Mouse (Mus musculus) heart, embryonic 15.5 days (tissue): ENCODE data around the gene Tbx10. TPM values are rescaled to one million over a fixed set of nuclear protein-coding genes. Genes with fewer than 3 reads are reported as not detected.

ENCODE experiments used
- ATAC-seq: fragments of 200-750 bp; cut with Nextera tagmentation; replicated peaks from 2 replicates; pipeline ENCODE4 v1.8.0; 2017; ENCODE audit warnings: low read depth, moderate TSS enrichment; ENCODE audit not compliant: insufficient number of reproducible peaks, insufficient read depth, low FRiP score
- H3K27ac ChIP-seq: fragments of 300-500 bp; sonication (generic); 2 replicates; pipeline ENCODE4 v1.5.1; 2015; ENCODE audit warnings: mild to moderate bottlenecking, inconsistent platforms
- H3K27me3 ChIP-seq: fragments of 300-500 bp; sonication (generic); 2 replicates; pipeline ENCODE4 v1.6.1; 2015; ENCODE audit warnings: inconsistent platforms
- H3K36me3 ChIP-seq: fragments of 300-500 bp; sonication (generic); 2 replicates; pipeline ENCODE4 v1.6.1; 2015; ENCODE audit warnings: mild to moderate bottlenecking, inconsistent platforms
- H3K4me1 ChIP-seq: fragments of 300-500 bp; sonication (generic); replicated peaks from 2 replicates; pipeline ENCODE4 v1.6.1; 2015; ENCODE audit warnings: inconsistent platforms
- H3K4me2 ChIP-seq: fragments of 300-500 bp; sonication (generic); 2 replicates; pipeline ENCODE4 v1.6.1; 2015; ENCODE audit warnings: inconsistent platforms, mild to moderate bottlenecking, moderate library complexity
- H3K4me3 ChIP-seq: fragments of 300-500 bp; sonication (generic); 2 replicates; pipeline ENCODE4 v1.5.1; 2015; ENCODE audit warnings: mild to moderate bottlenecking, inconsistent platforms
- H3K9ac ChIP-seq: fragments of 300-500 bp; sonication (generic); 2 replicates; pipeline ENCODE4 v1.6.1; 2015; ENCODE audit warnings: mild to moderate bottlenecking, inconsistent platforms
- H3K9me3 ChIP-seq: fragments of 300-500 bp; sonication (generic); replicated peaks from 2 replicates; pipeline ENCODE4 v1.6.1; 2016; ENCODE audit warnings: inconsistent platforms
- WGBS: fragments of 180-500 bp; shearing (Covaris S2); methylation state at CpG from one replicate; pipeline ENCODE4 v1.1.7; 2015; ENCODE audit warnings: mixed read lengths; 5-methylcytosine and 5-hydroxymethylcytosine counted together
- polyA plus RNA-seq: library from polyadenylated mRNA; unstranded; fragments of >200 nt; fragmentation: Nextera tagmentation; extraction: Ambion mirVana; gene quantifications from 2 replicates; pipeline ENCODE4 v1.2.1, GENCODE M21; 2015

Gene Tbx10
- not detected in 2 replicates for polyA plus RNA-seq

GRCm38 (mm10) chr19:3992416-3992815 lies at the start of gene Tbx10:
Gene Tbx10 (plus strand): TSS chr19:3992752.
- no peak for ATAC-seq
- Histone ChIP-seq H3K27ac (no peak within 1 kb of the TSS), H3K9me3 (no peaks in the 10 kb centered on the region), H3K36me3 (no peaks in the 10 kb centered on the region), H3K4me1 (no peaks in the 10 kb centered on the region), H3K27me3 (peaks cover 10% of the 10 kb centered on the region; the same call in 1 of the 2 replicates), H3K9ac (no peak within 1 kb of the TSS), H3K4me2 (no peak within 1 kb of the TSS), H3K4me3 (no peak within 1 kb of the TSS)
- WGBS, result 62% methylated on average over 5 of the region's 5 CpGs

GRCm38 (mm10) chr19:3942986-3943735 lies 49.4 kb upstream of the Tbx10 start:
- H3K4me3 ChIP-seq, result peak overlapping the region; percentile 36
- no peaks in the 10 kb centered on the region for H3K27me3 ChIP-seq
- no peaks in the 10 kb centered on the region for H3K36me3 ChIP-seq
- ATAC-seq, result no peak
- 18% methylated on average over 27 of the region's 27 CpGs for WGBS
- no peak overlapping the region for H3K27ac ChIP-seq
- no peak overlapping the region for H3K9ac ChIP-seq
- H3K4me1 ChIP-seq, result peaks cover 13% of the 10 kb centered on the region
- peak overlapping the region; percentile 56 for H3K4me2 ChIP-seq
- H3K9me3 ChIP-seq, result no peaks in the 10 kb centered on the region

GRCm38 (mm10) chr19:3945872-3946564 lies 46.5 kb upstream of the Tbx10 start:
- Histone ChIP-seq H3K9ac (no peak overlapping the region), H3K27me3 (0 out of 2 replicates have a peak, but pooled peaks cover 3% of the 10 kb centered on the region), H3K4me3 (no peak overlapping the region), H3K36me3 (no peaks in the 10 kb centered on the region), H3K4me2 (no peak overlapping the region), H3K27ac (peak overlapping the region; percentile 56), H3K9me3 (no peaks in the 10 kb centered on the region), H3K4me1 (peaks cover 13% of the 10 kb centered on the region)
- 15% methylated on average over 10 of the region's 10 CpGs for WGBS
- peak; percentile 74 for ATAC-seq

- 18% methylated on average over 2 of the region's 2 CpGs for WGBS
- H3K27me3 ChIP-seq, result 0 out of 2 replicates have a peak, but pooled peaks cover 3% of the 10 kb centered on the region
These were observed 45.8 kb upstream of the Tbx10 start for GRCm38 (mm10) chr19:3946715-3947114.

GRCm38 (mm10) chr19:3947813-3948212 lies 44.7 kb upstream of the Tbx10 start:
- Histone ChIP-seq H3K36me3 (no peaks in the 10 kb centered on the region), H3K9ac (no peak overlapping the region), H3K4me1 (peaks cover 13% of the 10 kb centered on the region), H3K4me3 (no peak overlapping the region), H3K4me2 (no peak overlapping the region), H3K9me3 (no peaks in the 10 kb centered on the region), H3K27ac (no peak overlapping the region), H3K27me3 (0 out of 2 replicates have a peak, but pooled peaks cover 3% of the 10 kb centered on the region)
- WGBS, result 78% methylated on average over 3 of the region's 3 CpGs
- no peak for ATAC-seq

More at GRCm38 (mm10) chr19:3946715-3947114, 45.8 kb upstream of the Tbx10 start:
- Histone ChIP-seq H3K4me3 (no peak overlapping the region), H3K27ac (peak overlapping the region; percentile 56), H3K9me3 (no peaks in the 10 kb centered on the region), H3K4me2 (no peak overlapping the region), H3K36me3 (no peaks in the 10 kb centered on the region), H3K4me1 (peaks cover 13% of the 10 kb centered on the region), H3K9ac (no peak overlapping the region)
- 0 out of 2 replicates have a peak, but pooled peaks have one; percentile 54 for ATAC-seq

GRCm38 (mm10) chr19:3948546-3948945 lies 44.0 kb upstream of the Tbx10 start:
- H3K9me3 ChIP-seq, result no peaks in the 10 kb centered on the region
- H3K27me3 ChIP-seq, result 0 out of 2 replicates have a peak, but pooled peaks cover 3% of the 10 kb centered on the region
- H3K27ac ChIP-seq, result no peak overlapping the region
- H3K4me1 ChIP-seq, result peaks cover 10% of the 10 kb centered on the region
- H3K4me3 ChIP-seq, result no peak overlapping the region
- no peaks in the 10 kb centered on the region for H3K36me3 ChIP-seq
- no peak overlapping the region for H3K4me2 ChIP-seq
- WGBS, result 73% methylated on average over 14 of the region's 14 CpGs
- ATAC-seq, result no peak
- H3K9ac ChIP-seq, result no peak overlapping the region

GRCm38 (mm10) chr19:3950331-3950730 lies 42.2 kb upstream of the Tbx10 start:
- no peak for ATAC-seq
- H3K4me2 ChIP-seq, result no peak overlapping the region
- 77% methylated on average over 3 of the region's 3 CpGs for WGBS
- 0 out of 2 replicates have a peak, but pooled peaks cover 3% of the 10 kb centered on the region for H3K27me3 ChIP-seq
- H3K4me1 ChIP-seq, result peaks cover 10% of the 10 kb centered on the region
- no peaks in the 10 kb centered on the region for H3K36me3 ChIP-seq
- H3K9ac ChIP-seq, result no peak overlapping the region
- no peaks in the 10 kb centered on the region for H3K9me3 ChIP-seq
- no peak overlapping the region for H3K27ac ChIP-seq
- no peak overlapping the region for H3K4me3 ChIP-seq

- ATAC-seq, result no peak
- H3K4me3 ChIP-seq, result no peak overlapping the region
- no peaks in the 10 kb centered on the region for H3K9me3 ChIP-seq
- no peak overlapping the region for H3K27ac ChIP-seq
- peaks cover 2% of the 10 kb centered on the region; the same call in 1 of the 2 replicates for H3K4me1 ChIP-seq
- no peak overlapping the region for H3K9ac ChIP-seq
- 0 out of 2 replicates have a peak, but pooled peaks cover 3% of the 10 kb centered on the region for H3K27me3 ChIP-seq
- H3K36me3 ChIP-seq, result no peaks in the 10 kb centered on the region
- no peak overlapping the region for H3K4me2 ChIP-seq
These were observed 41.1 kb upstream of the Tbx10 start for GRCm38 (mm10) chr19:3951461-3951860.

GRCm38 (mm10) chr19:3952099-3952498 lies 40.5 kb upstream of the Tbx10 start:
- no peak overlapping the region for H3K27ac ChIP-seq
- H3K9me3 ChIP-seq, result no peaks in the 10 kb centered on the region
- 0 out of 2 replicates have a peak, but pooled peaks cover 3% of the 10 kb centered on the region for H3K27me3 ChIP-seq
- H3K36me3 ChIP-seq, result no peaks in the 10 kb centered on the region
- H3K4me2 ChIP-seq, result no peak overlapping the region
- ATAC-seq, result no peak
- no peak overlapping the region for H3K9ac ChIP-seq
- no peaks in the 10 kb centered on the region for H3K4me1 ChIP-seq
- WGBS, result 29% methylated on average over 1 of the region's 1 CpGs
- H3K4me3 ChIP-seq, result no peak overlapping the region

GRCm38 (mm10) chr19:3955033-3955432 lies 37.5 kb upstream of the Tbx10 start:
- no peaks in the 10 kb centered on the region for H3K36me3 ChIP-seq

GRCm38 (mm10) chr19:3955804-3956203 lies 36.7 kb upstream of the Tbx10 start:
- no peaks in the 10 kb centered on the region for H3K36me3 ChIP-seq
- H3K4me2 ChIP-seq, result no peak overlapping the region
- H3K4me1 ChIP-seq, result no peaks in the 10 kb centered on the region; the same call in 1 of the 2 replicates
- no peaks in the 10 kb centered on the region for H3K27me3 ChIP-seq
- no peak overlapping the region for H3K9ac ChIP-seq
- H3K9me3 ChIP-seq, result no peaks in the 10 kb centered on the region
- 20% methylated on average over 4 of the region's 4 CpGs for WGBS
- ATAC-seq, result no peak
- H3K27ac ChIP-seq, result no peak overlapping the region
- no peak overlapping the region for H3K4me3 ChIP-seq

More at GRCm38 (mm10) chr19:3955033-3955432, 37.5 kb upstream of the Tbx10 start:
- Histone ChIP-seq H3K9ac (no peak overlapping the region), H3K27me3 (no peaks in the 10 kb centered on the region), H3K9me3 (no peaks in the 10 kb centered on the region), H3K4me3 (no peak overlapping the region), H3K27ac (no peak overlapping the region), H3K4me2 (no peak overlapping the region), H3K4me1 (no peaks in the 10 kb centered on the region; the same call in 1 of the 2 replicates)
- no peak for ATAC-seq
- 78% methylated on average over 3 of the region's 3 CpGs for WGBS
